Mouse (Mus musculus): ENCODE measurements around the gene Wwp2. TPM values are rescaled to one million over a fixed set of nuclear protein-coding genes. Genes with fewer than 3 reads are reported as not detected.

Wwp2 gene
- polyA plus RNA-seq, 1 experiment = 27.3 TPM

GRCm38 (mm10) chr8:107504239-107504985 lies 68.2 kb downstream of the Wwp2 start:
- DNase-seq (ENCODE audit: extremely low spot score in 1 of 2, low spot score in 1 of 2) = no peak

DNA sequence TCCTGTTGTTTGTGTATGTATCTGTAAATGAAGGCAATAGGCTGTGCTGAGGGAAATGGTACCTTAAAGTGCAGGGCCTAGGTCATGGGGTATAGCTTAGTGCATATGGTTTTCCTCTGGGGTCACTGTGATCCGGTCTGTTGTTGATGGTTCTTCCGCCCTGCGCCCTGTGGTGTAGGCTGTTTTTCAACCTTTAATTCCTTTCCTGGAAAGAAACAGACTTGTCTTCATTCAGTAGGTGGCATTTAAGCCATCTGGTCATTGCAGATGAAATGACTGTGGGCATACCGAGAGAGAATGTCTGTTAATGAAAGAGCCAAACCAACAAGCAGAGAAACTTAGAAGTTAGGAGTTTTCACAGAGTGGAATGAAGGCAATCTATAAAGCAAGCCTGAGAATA lies 69.1 kb downstream of the Wwp2 start:
- DNase-seq (ENCODE audit: extremely low spot score in 1 of 2, low spot score in 1 of 2) = no peak

DNA sequence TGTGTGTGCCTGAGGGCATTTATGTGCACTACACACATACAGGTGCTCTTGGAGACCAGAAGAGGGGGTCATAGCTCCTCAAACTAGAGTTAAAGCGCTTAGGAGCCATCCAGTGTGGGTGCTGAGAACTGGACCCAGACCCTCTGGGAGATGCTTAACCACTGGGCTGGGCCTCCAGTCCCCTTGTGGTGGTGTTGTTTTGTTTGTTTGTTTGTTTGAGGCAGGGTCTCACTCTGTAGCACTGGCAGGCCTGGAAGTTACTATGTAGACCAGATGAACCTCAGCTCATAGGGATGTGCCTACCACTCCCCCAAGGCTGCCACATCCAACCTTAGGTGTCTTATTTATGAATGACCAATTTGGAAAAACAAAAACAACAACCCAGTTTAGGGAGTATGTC lies 70.9 kb downstream of the Wwp2 start:
- no peak for DNase-seq (ENCODE audit: extremely low spot score in 1 of 2, low spot score in 1 of 2)

GRCm38 (mm10) chr8:107510204-107510603 lies 74.0 kb downstream of the Wwp2 start:
- DNase-seq (ENCODE audit: extremely low spot score in 1 of 2, low spot score in 1 of 2) = no peak

DNA sequence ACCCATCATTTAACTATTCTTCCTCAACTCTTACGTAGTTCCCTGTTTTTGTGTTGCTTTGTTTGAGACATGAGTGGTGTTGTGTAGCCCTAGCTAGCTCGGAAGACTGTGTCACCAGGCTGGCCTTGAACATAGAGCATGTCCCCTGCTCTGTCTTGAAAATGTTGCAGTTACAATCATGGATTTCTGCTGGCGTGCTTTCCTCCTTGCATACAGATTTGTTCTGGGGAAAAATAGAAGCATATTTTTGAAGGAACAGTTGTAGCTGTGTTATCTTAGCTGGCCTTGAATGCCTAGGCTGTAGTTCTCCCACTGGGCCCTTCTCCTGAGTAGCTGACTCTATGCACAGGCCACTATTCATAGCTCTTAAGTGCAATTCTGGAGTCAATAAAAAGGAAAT lies 74.6 kb downstream of the Wwp2 start:
- DNase-seq (ENCODE audit: extremely low spot score in 1 of 2, low spot score in 1 of 2) = no peak

GRCm38 (mm10) chr8:107513249-107513648 lies 77.1 kb downstream of the Wwp2 start:
- no peak for DNase-seq (ENCODE audit: extremely low spot score in 1 of 2, low spot score in 1 of 2)

DNA sequence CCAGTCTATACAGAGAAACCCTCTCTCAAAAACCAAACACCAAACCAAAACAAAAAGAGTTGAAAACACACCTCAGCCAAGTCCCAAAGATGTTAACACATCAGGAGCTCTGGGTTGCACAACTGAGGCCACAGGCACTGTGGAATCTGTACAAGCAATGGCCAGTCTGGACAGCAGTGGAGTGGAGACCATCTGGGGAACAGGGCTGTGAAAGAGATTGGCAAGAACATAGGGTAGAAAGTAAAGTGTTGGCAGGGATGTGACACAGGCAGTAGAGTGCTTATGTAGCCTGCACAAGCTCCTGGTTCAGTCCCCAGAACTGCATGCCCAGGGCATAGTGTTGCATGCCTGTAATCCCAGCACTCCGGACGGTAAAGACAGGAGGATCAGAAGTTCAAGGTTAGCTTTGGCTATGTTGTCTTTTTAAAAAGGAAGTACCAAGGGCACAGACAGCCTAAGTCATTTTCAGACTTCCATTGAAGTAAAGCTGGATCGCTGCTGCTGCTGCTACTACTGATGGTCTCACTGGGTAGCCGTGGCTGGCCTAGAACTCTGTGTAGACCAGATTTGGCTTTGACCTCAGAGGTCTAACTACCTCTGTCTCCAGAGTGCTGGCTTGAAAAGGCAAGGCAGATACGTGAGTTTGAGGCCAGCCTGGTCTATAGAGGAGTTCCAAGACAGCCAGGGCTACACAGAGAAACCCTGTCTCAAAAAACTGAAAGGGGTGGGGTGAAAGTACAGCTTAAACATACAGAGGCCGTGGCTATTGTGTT lies 79.0 kb downstream of the Wwp2 start:
- no peak for DNase-seq (ENCODE audit: extremely low spot score in 1 of 2, low spot score in 1 of 2)

DNA sequence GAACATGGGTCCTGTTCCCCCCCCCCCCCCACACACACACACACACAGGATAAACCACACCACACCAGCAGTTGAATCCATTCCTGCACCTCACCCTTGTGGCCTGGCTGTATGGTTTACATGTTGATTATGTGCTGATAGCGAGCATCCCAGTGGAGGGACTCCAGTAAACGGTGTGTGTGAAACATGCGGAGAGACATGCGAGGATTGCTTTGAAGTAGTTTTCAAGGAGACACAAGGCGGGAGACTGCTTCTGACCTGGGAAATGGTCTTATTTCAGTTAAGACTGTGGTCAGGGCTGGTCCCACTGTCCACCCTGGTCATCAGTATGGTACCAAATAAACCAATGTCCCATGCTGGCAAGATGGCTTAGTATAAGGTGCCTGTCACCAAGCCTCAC lies 82.6 kb downstream of the Wwp2 start:
- DNase-seq (ENCODE audit: extremely low spot score in 1 of 2, low spot score in 1 of 2) = no peak

DNA sequence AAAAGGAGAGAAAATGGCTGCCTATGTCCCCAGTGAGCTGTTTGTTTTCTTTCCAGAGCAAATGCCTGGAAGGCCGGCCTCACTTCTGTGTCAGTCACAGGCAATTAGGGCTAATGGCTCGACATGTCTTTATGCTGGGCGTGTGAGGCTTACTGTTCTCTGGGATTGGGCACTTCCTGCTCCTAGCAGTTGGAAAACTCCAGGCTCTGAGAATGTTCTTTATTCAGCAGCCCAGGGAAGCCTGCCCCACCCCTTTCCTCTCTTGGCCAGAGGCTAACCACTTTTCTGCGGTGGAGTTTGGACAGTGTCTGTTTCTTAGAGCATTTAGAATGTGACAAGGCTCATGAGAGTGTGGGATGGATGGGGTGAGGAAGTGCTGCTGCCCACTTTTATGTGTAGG lies 83.7 kb downstream of the Wwp2 start:
- DNase-seq (ENCODE audit: extremely low spot score in 1 of 2, low spot score in 1 of 2) = no peak

DNA sequence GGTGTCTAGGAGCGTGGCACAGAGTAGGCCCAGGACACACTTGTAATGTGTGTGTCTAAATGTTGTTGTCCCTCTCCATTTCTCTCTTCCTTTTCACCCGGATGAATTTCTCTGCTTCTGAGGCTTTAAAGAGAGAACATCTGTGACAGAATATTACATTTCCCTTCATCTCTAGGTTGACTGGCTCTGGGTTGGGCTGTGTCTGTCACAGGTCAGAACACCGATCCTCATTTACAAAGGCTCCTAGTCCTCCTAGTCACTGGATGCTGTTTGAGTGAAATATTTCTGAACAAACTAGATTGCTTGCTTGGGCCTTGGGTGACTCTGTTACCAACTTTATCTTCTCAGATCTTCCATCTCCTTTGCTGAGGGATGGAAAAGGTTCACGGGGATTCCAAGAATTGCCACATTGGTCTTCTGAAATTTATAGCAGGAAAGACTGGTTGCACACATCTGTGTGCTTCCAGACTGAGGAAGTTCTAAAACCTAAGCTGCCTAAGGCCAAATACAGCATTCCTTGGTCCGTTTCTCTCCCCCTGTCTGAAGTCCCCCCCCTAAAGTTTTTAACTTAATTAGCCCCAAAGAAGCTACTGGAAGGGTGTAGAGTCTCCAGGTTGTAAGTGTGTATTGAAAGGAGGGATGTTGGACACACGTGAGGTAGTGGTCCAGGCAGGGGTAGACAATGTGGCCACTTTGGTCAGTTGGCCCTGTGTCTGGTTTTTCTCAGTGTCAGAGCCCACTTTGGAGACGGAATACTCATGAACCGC lies 85.8 kb downstream of the Wwp2 start:
- no peak for DNase-seq (ENCODE audit: extremely low spot score in 1 of 2, low spot score in 1 of 2)

GRCm38 (mm10) chr8:107522555-107522833 lies 86.3 kb downstream of the Wwp2 start:
- DNase-seq (ENCODE audit: extremely low spot score in 1 of 2, low spot score in 1 of 2) = peak in 1 of 2 experiments; percentile 32

DNA sequence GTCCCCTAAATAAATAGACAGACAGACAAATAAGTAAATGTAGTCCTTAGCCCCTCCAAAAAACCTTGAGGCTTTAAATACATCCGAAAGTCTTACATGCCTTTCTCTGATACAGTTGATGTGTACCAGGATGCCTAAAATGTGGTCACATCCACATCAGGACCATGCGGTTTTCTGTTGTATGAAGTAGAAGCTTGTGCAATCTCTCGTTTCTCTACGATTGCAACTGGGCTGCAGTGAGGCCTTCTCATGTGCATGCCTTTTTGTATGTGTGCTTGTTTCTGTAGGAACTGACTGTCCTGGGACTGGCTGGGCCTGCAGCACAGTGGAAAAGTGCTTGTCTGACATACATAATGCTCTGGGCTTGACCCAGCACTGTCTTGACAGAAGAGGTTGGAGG lies 88.4 kb downstream of the Wwp2 start:
- DNase-seq (ENCODE audit: extremely low spot score in 1 of 2, low spot score in 1 of 2) = no peak

DNA sequence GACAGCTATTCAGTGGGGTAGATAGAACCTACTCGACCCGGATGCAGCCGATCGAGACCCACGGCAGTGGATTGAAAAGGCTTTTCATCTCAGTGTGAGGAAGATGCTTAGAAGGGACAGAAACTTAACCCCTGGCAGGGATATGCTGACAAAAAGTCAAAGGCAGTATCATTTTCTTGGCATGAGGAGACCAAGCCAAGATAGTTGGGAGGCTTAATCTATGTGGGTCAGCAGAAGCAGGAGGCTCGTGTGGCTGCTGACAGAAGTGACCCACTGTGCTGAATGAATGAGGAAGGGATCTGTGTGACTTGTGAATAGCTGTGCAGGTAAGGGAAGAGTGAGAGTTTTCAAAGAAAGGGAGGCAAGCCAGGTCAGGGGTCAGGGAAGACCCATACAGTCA lies 92.6 kb downstream of the Wwp2 start:
- no peak for DNase-seq (ENCODE audit: extremely low spot score in 1 of 2, low spot score in 1 of 2)

DNA sequence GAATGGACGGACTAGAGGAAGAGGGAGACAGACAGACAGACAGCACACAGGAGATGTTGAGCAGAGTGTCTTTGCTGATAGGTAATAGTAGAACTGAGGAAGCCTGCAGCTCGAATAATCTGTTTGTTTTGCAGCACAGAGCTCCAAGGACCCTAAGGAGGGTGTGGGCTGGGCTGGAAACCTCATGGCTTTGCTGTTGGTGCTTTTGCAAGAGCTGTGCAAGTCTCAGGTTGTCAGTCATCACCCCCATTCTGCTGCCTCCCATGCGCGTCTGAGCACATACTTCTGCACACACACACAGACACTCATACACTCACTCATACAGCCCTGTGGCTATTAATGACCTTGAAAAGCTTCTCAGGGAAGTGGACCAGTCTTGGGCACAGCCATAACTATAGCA lies 101.3 kb downstream of the Wwp2 start:
- DNase-seq (ENCODE audit: extremely low spot score in 1 of 2, low spot score in 1 of 2) = peak in 1 of 2 experiments; percentile 16

GRCm38 (mm10) chr8:107540623-107541022 lies 104.5 kb downstream of the Wwp2 start:
- DNase-seq (ENCODE audit: extremely low spot score in 1 of 2, low spot score in 1 of 2) = no peak

GRCm38 (mm10) chr8:107541369-107541768 lies 105.2 kb downstream of the Wwp2 start:
- DNase-seq (ENCODE audit: extremely low spot score in 1 of 2, low spot score in 1 of 2) = peak in 1 of 2 experiments; percentile 48

- no peak for DNase-seq (ENCODE audit: extremely low spot score in 1 of 2, low spot score in 1 of 2)
Measured at GRCm38 (mm10) chr8:107542151-107542550, 106.0 kb downstream of the Wwp2 start.

DNA sequence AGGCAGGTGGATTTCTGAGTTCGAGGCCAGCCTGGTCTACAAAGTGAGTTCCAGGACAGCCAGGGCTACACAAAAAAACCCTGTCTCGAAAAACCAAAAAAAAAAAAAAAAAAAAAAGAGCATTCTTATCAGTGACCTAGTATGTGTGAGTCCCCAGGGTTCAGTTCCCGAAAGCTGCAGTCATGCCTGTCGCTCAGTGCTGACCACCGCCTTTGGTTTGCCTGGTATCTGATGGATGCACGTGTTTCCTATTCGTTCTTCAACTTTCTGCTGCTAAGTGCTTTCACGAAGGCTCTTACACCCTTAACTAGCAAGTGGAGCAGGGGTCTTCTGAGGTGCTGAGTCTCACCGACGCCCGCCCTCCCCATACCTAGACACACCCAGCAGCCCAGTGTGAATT lies 107.5 kb downstream of the Wwp2 start:
- DNase-seq (ENCODE audit: extremely low spot score in 1 of 2, low spot score in 1 of 2) = no peak

DNA sequence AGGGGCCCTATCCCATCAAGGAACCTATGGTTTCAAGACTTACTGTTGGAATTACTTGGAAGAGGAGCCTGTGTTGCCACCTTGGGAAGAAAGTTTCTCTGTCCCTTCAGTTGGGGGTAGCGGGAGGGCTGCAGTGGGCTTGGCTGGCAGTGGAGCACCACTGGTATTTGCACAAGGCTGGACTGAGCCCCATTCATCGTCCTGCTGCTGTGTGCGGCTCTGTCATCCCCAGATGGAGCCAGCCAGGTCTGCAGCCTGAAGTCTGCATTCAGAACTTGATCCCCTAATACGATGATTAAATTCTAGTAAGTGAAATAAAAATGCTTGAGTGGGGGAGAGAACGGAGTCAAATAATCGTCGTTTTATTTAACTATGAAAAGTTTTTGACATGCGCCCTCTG lies 108.0 kb downstream of the Wwp2 start:
- no peak for DNase-seq (ENCODE audit: extremely low spot score in 1 of 2, low spot score in 1 of 2)

GRCm38 (mm10) chr8:107544651-107545174 lies 108.5 kb downstream of the Wwp2 start:
- DNase-seq (ENCODE audit: extremely low spot score in 1 of 2, low spot score in 1 of 2) = peak in 1 of 2 experiments; percentile 67

DNA sequence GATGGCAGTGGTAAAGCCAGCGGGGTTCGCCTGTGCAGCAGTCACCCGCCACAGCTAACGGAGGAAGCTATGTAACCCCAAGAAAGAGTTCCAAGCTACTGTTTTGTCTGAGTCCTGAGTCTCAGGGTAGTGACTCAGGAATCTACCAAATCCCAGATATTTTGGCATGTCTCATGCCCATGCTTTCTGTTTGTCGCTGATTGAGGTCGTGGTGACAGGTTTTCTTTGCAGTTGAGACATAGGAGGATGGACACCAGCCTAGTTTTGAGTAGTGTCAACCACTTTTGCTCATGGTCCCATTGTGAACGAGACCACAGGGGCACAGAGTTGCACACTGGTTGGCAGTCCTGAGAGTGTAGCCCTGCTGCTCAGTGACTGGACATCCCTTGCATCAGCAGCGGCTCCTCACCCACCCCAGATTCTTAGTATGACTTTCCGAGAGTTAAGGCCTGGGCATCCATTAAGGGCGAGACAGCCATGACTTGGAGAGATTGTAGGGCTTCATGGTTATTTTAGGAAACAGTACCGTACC lies 109.5 kb downstream of the Wwp2 start:
- DNase-seq (ENCODE audit: extremely low spot score in 1 of 2, low spot score in 1 of 2) = no peak

All from frontal cortex, adult 2 months (tissue).